Mouse (Mus musculus): ENCODE data around the gene Smbd1. TPM values are rescaled to one million over a fixed set of nuclear protein-coding genes. Genes with fewer than 3 reads are reported as not detected.

Smbd1 gene
- polyA plus RNA-seq (2017; shearing (Covaris generic)), result not detected

DNA sequence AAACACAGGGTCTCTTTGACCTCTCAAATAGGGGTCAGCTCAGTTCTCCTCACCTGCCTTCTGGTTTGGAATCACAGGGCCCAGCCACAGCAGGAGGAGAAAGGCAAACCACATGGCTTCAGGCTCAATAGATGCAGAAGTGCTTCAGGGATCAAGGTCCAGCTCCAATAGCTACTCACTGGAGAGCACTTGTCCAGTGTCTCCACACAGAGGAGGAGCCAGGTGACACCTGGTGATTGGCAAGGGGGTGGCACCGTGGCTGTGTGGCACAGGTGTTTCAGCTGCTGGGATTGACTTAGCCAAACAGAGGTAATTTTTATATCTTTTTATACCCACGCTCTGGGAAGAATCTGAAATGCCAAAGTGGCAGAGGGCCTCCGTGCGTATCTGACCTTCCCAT lies at the start of gene Smbd1:
Smbd1 (minus strand) TSS at position 157 of the 400 bp plus-strand sequence.

DNA sequence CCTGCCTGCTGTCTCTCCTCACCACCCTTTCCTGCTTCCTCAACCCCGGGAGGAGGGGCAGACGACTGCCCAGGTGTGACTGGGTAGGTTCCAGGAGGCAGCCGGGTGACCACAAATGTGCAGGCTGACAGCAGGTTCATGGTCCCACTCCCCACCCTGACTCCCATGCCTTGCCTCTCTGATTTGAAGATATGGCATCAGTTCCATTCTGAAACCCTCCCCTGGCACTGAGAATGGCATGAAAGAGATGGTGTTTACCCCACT lies 12.9 kb downstream of the Smbd1 start, which contains the start of gene Muc20:
Muc20 (minus strand) TSS at position 10 of the 264 bp plus-strand sequence.

Other genes with a start within 250 kb of the Smbd1 start
- 38.4 TPM for gene Tfrc, start 201.6 kb downstream of the Smbd1 start, polyA plus RNA-seq (2017; shearing (Covaris generic))
- 7.0 TPM for gene Tnk2, start 166.6 kb downstream of the Smbd1 start, polyA plus RNA-seq (2017; shearing (Covaris generic))
- gene Muc4, start 74.6 kb downstream of the Smbd1 start, polyA plus RNA-seq (2017; shearing (Covaris generic)), result not detected
- not detected for gene Muc20, start 13.0 kb downstream of the Smbd1 start, polyA plus RNA-seq (2017; shearing (Covaris generic))
- gene Fyttd1, start 67.0 kb upstream of the Smbd1 start, polyA plus RNA-seq (2017; shearing (Covaris generic)), result 75.8 TPM
- gene Rubcn, start 67.3 kb upstream of the Smbd1 start, polyA plus RNA-seq (2017; shearing (Covaris generic)), result 11.3 TPM
- gene Lrch3, start 103.6 kb upstream of the Smbd1 start, polyA plus RNA-seq (2017; shearing (Covaris generic)), result 68.3 TPM
- gene Iqcg, start 245.7 kb upstream of the Smbd1 start, polyA plus RNA-seq (2017; shearing (Covaris generic)), result not detected
- gene Rpl35a, start 246.0 kb upstream of the Smbd1 start, polyA plus RNA-seq (2017; shearing (Covaris generic)), result 930 TPM